Mouse (Mus musculus): ENCODE data around the gene Pex11b. TPM values are rescaled to one million over a fixed set of nuclear protein-coding genes. Genes with fewer than 3 reads are reported as not detected.
"Not testable (repeated sequence)": the region's sequence is repeated elsewhere in the genome, so short reads cannot be mapped to it uniquely, and the experiment has no call there.

Pex11b gene
- total and polyA plus RNA-seq, 2 experiments from 2014 or later: 63.9 to 66.9 TPM

DNA sequence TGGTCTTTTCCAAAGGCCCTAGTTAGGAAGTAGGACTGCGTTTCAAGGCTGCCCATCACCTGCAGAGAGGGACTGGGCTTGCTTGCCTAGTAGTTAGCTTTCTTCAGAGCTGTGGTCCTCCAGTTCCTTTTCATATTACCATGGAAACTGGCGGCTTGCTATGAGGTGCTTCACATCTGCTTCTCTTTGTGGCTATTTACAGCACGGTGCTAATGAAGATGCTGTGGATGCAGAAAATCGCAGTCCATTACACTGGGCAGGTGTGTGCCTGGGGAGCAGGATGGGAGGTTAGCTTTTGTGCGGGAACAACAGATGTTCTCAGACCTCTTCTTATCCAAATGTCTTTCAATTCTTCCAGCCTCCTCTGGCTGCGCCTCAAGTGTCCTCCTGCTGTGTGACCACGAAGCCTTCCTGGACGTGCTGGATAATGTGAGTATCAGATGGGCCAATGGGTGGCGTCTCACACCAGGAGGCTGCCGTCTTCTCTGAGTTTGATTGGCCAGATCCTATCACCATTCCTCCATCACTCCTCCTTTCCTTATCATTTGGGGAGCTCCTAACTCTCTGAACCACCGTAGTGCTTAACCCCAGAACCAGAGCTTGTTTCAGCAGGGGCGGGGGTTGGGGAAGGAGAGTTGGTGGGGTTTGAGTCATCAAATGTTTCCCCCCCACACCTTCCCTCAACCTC, 45.2 kb downstream of the Pex11b start:
- WGBS: 15% methylated on average over 12 of the region's 12 CpGs
- no peak for TF ChIP-seq CTCF (IDR thresholded peaks at IDR 0.05; ENCODE audit: low read depth)
- peak; percentile 41 for DNase-seq (ENCODE audit: low spot score)

DNA sequence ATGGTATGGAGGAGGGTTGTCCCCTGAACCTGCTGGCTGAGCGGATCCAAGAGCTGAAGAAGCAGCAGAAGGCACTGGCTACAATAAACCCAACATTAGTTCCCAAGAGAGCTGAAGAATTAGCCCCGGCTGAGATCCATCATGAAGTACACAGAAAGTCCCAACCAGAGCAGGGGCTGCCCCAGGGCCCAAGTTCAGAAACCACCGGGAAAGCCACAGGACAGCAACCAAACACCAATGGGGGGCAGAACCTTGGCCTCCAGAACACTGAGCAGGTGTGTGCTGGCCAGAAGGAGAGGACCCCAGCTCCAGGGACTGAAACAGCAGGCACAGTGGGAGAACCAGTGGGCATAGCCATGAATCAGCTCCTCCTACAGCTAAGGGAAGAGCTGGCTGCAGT, 48.3 kb downstream of the Pex11b start:
- Histone ChIP-seq H3K27me3 (ENCODE audit: insufficient read depth, low read length) (no peaks in the 10 kb centered on the region), H3K36me3 (ENCODE audit: insufficient read depth, low read length) (no peaks in the 10 kb centered on the region), H3K9ac (replicated peaks; ENCODE audit: low read length) (no peak overlapping the region), H3K9me3 (ENCODE audit: low read length) (no peaks in the 10 kb centered on the region), H3K4me2 (ENCODE audit: low read depth, low read length) (no peak overlapping the region), H3K27ac (no peak overlapping the region), H3K4me3 (ENCODE audit: low read length) (no peak overlapping the region), H3K4me1 (ENCODE audit: insufficient read depth, low read length) (no peaks in the 10 kb centered on the region; the same call in 1 of the 2 replicates)
- 85% methylated on average over 3 of the region's 3 CpGs for WGBS
- no peak for DNase-seq (ENCODE audit: low spot score)
- ATAC-seq: no peak
- no peak for TF ChIP-seq CTCF (IDR thresholded peaks at IDR 0.05; ENCODE audit: low read depth)

More for the DNA sequence above, 45.2 kb downstream of the Pex11b start:
- no peaks in the 10 kb centered on the region for H3K27me3 ChIP-seq (ENCODE audit: insufficient read depth, low read length)
- no peak overlapping the region for H3K9ac ChIP-seq (replicated peaks; ENCODE audit: low read length)
- no peak overlapping the region for H3K4me2 ChIP-seq (ENCODE audit: low read depth, low read length)
- peak; percentile 57; the same call in 1 of the 2 replicates for ATAC-seq
- H3K4me1 ChIP-seq (ENCODE audit: insufficient read depth, low read length): no peaks in the 10 kb centered on the region; the same call in 1 of the 2 replicates
- no peaks in the 10 kb centered on the region for H3K9me3 ChIP-seq (ENCODE audit: low read length)
- no peak overlapping the region for H3K27ac ChIP-seq
- H3K4me3 ChIP-seq (ENCODE audit: low read length): no peak overlapping the region
- H3K36me3 ChIP-seq (ENCODE audit: insufficient read depth, low read length): no peaks in the 10 kb centered on the region

DNA sequence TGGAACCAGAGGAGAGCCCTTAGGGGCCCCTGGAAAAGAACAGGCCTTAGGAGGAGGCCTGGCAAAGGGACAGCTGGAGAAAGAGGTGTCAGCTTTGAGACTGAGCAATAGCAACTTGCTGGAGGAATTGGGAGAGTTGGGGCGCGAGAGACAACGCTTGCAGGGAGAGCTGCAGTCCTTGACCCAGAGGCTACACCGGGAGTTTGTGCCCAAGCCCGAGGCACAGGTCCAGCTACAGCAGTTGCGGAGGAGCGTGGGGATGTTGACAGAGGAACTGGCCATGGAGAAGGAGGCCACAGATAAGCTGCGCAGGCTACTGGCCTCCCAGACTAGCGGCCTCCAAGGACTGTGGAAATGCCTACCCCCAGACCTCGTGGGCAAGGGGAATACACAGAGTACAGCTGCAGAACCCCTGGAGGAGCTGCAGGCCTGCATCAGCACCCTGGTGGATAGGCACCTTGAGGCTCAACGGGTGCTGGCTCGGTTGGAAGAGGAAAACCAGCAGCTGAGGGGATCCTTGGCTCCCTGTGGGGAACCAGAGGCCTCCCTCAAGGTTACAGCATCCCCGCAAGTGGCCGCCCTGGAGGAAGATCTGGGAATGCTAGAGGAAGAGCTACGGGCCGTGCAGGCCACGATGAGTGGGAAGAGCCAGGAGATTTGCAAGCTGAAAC, 49.1 kb downstream of the Pex11b start:
- Histone ChIP-seq H3K4me2 (ENCODE audit: low read depth, low read length) (peak overlapping the region; percentile 44), H3K4me3 (ENCODE audit: low read length) (no peak overlapping the region), H3K36me3 (ENCODE audit: insufficient read depth, low read length) (no peaks in the 10 kb centered on the region), H3K4me1 (ENCODE audit: insufficient read depth, low read length) (no peaks in the 10 kb centered on the region; the same call in 1 of the 2 replicates), H3K9ac (replicated peaks; ENCODE audit: low read length) (no peak overlapping the region), H3K27me3 (ENCODE audit: insufficient read depth, low read length) (no peaks in the 10 kb centered on the region), H3K27ac (no peak overlapping the region), H3K9me3 (ENCODE audit: low read length) (no peaks in the 10 kb centered on the region)
- no peak for TF ChIP-seq CTCF (IDR thresholded peaks at IDR 0.05; ENCODE audit: low read depth)
- DNase-seq (ENCODE audit: low spot score) (no peak), ATAC-seq (no peak; the same call in 1 of the 2 replicates)
- whole genome bisulfite sequencing: 63% methylated on average over 17 of the region's 17 CpGs

DNA sequence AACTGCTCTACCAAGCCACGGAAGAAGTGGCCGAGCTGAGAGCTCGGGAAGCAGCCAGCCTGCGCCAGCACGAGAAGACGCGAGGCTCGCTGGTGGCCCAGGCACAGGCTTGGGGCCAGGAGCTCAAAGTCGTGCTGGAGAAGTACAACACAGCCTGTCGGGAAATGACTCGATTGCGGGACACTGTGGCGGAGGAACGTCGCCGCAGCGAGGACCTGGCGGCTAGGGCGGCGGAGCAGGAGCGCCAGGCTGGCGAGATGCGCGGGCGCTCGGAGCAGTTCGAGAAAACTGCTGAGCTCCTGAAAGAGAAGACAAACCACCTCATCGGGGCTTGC, 49.6 kb downstream of the Pex11b start:
- peak overlapping the region; percentile 44 for H3K4me2 ChIP-seq (ENCODE audit: low read depth, low read length)

DNA sequence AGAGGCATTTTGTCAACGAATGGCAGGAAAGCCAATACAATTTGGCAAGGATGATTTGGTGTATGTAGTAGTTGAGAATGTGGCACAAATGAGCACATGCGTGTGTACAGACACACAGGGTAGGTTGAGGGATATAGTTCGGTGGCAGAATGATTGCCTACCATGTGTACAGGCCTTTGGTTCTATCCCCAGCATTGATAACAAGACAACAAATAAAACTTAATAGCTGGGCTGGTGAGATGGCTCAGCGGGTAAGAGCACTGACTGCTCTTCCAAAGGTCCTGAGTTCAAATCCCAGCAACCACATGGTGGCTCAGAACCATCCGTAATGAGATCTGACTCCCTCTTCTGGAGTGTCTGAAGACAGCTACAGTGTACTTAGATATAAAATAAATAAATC, 50.9 kb downstream of the Pex11b start:
- not testable (repeated sequence) for H3K4me2 ChIP-seq (ENCODE audit: low read depth, low read length); H3K4me3 ChIP-seq (ENCODE audit: low read length); H3K36me3 ChIP-seq (ENCODE audit: insufficient read depth, low read length); ATAC-seq; H3K9ac ChIP-seq (replicated peaks; ENCODE audit: low read length); H3K27ac ChIP-seq; H3K4me1 ChIP-seq (ENCODE audit: insufficient read depth, low read length); DNase-seq (ENCODE audit: low spot score); H3K27me3 ChIP-seq (ENCODE audit: insufficient read depth, low read length); H3K9me3 ChIP-seq (ENCODE audit: low read length)
- WGBS: 92% methylated on average over 5 of the region's 5 CpGs

More for the DNA sequence above, 49.6 kb downstream of the Pex11b start:
- Histone ChIP-seq H3K4me3 (ENCODE audit: low read length) (no peak overlapping the region), H3K4me1 (ENCODE audit: insufficient read depth, low read length) (no peaks in the 10 kb centered on the region), H3K9me3 (ENCODE audit: low read length) (no peaks in the 10 kb centered on the region), H3K27ac (no peak overlapping the region), H3K36me3 (ENCODE audit: insufficient read depth, low read length) (no peaks in the 10 kb centered on the region), H3K27me3 (ENCODE audit: insufficient read depth, low read length) (no peaks in the 10 kb centered on the region), H3K9ac (replicated peaks; ENCODE audit: low read length) (no peak overlapping the region)
- WGBS: 47% methylated on average over 28 of the region's 28 CpGs
- TF ChIP-seq CTCF (IDR thresholded peaks at IDR 0.05; ENCODE audit: low read depth): no peak
- ATAC-seq (no peak), DNase-seq (ENCODE audit: low spot score) (no peak)

DNA sequence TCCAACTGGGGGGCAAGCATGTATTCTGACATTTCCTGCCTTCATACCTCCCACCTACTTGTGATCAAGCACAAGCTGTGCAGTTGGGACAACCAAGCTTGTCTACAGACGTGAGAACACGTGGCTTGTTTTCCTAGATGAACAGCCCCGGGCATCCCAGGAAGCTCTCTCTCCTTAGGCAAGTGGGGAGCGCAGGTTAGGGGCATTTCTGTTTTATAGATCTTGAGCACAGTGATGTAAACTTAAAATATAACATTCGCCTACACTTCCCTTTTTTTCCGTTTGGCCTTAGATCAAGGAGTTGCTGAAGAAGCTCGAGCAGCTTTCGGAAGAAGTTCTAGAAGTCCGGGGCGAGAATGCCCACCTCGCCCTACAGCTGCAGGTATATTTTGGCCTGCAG, 53.7 kb downstream of the Pex11b start:
- no peak overlapping the region for H3K9ac ChIP-seq (replicated peaks; ENCODE audit: low read length)
- no peak overlapping the region for H3K27ac ChIP-seq
- H3K9me3 ChIP-seq (ENCODE audit: low read length): no peaks in the 10 kb centered on the region
- no peaks in the 10 kb centered on the region for H3K27me3 ChIP-seq (ENCODE audit: insufficient read depth, low read length)
- 86% methylated on average over 11 of the region's 11 CpGs for WGBS
- no peaks in the 10 kb centered on the region for H3K4me1 ChIP-seq (ENCODE audit: insufficient read depth, low read length)
- DNase-seq (ENCODE audit: low spot score): no peak
- ATAC-seq: no peak
- H3K4me3 ChIP-seq (ENCODE audit: low read length): no peak overlapping the region
- no peak for TF ChIP-seq CTCF (IDR thresholded peaks at IDR 0.05; ENCODE audit: low read depth)
- no peaks in the 10 kb centered on the region for H3K36me3 ChIP-seq (ENCODE audit: insufficient read depth, low read length)
- H3K4me2 ChIP-seq (ENCODE audit: low read depth, low read length): no peak overlapping the region

DNA sequence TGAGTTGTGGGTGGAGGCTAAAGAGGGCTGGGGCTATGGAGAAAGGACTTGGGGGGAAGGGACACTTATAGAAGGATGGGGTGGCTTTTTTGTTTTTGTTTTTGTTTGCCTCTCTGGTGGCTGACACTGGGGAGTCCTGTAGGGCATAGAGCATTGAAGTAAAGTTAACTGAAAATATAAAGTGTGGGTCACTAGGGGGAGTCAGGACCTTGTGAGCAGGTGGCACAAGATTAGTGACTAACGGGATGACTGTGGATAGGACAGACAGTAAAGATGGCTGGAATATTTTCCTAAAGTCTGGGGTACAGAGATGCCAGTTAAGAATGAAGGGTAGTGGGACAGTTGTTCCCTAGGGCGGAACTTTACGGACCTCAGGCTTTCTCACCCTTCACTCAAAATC, 55.1 kb downstream of the Pex11b start:
- 45% methylated on average over 3 of the region's 3 CpGs for WGBS

More for the DNA sequence above, 55.1 kb downstream of the Pex11b start:
- Histone ChIP-seq H3K4me3 (ENCODE audit: low read length) (no peak overlapping the region), H3K27ac (no peak overlapping the region), H3K9ac (replicated peaks; ENCODE audit: low read length) (no peak overlapping the region), H3K4me1 (ENCODE audit: insufficient read depth, low read length) (no peaks in the 10 kb centered on the region), H3K4me2 (ENCODE audit: low read depth, low read length) (no peak overlapping the region), H3K27me3 (ENCODE audit: insufficient read depth, low read length) (no peaks in the 10 kb centered on the region), H3K36me3 (ENCODE audit: insufficient read depth, low read length) (no peaks in the 10 kb centered on the region), H3K9me3 (ENCODE audit: low read length) (no peaks in the 10 kb centered on the region)
- peak; percentile 37 for TF ChIP-seq CTCF (IDR thresholded peaks at IDR 0.05; ENCODE audit: low read depth)
- ATAC-seq (no peak), DNase-seq (ENCODE audit: low spot score) (no peak)
